Mouse (Mus musculus) neural tube, embryonic 13.5 days (tissue): ENCODE measurements around the gene Qpct. TPM values are rescaled to one million over a fixed set of nuclear protein-coding genes. Genes with fewer than 3 reads are reported as not detected.

Experiments used
- ATAC-seq: fragments of 200-750 bp; cut with Nextera tagmentation; 2 replicates; pipeline ENCODE4 v1.8.0; 2017; ENCODE audit warnings: low read depth, mild to moderate bottlenecking, moderate TSS enrichment, moderate library complexity
- H3K27ac ChIP-seq: fragments of 300-500 bp; sonication (generic); replicated peaks from 2 replicates; pipeline ENCODE4 v1.5.1; 2015; ENCODE audit warnings: moderate library complexity, mild to moderate bottlenecking, inconsistent platforms
- H3K27me3 ChIP-seq: fragments of 300-500 bp; sonication (generic); 2 replicates; pipeline ENCODE4 v1.6.1; 2015; ENCODE audit warnings: mild to moderate bottlenecking, inconsistent platforms
- H3K36me3 ChIP-seq: fragments of 300-500 bp; sonication (generic); 2 replicates; pipeline ENCODE4 v1.6.1; 2015; ENCODE audit warnings: mild to moderate bottlenecking, inconsistent platforms
- H3K4me1 ChIP-seq: fragments of 300-500 bp; sonication (generic); replicated peaks from 2 replicates; pipeline ENCODE4 v1.6.1; 2015; ENCODE audit warnings: inconsistent platforms
- H3K4me2 ChIP-seq: fragments of 300-500 bp; sonication (generic); 2 replicates; pipeline ENCODE4 v1.6.1; 2015; ENCODE audit warnings: inconsistent platforms, mild to moderate bottlenecking, moderate library complexity
- H3K4me3 ChIP-seq: fragments of 300-500 bp; sonication (generic); 2 replicates; pipeline ENCODE4 v1.5.1; 2015; ENCODE audit warnings: mild to moderate bottlenecking, inconsistent platforms
- H3K9ac ChIP-seq: fragments of 300-500 bp; sonication (generic); 2 replicates; pipeline ENCODE4 v1.6.1; 2015; ENCODE audit warnings: moderate library complexity, mild to moderate bottlenecking, inconsistent platforms
- H3K9me3 ChIP-seq: fragments of 300-500 bp; sonication (generic); 2 replicates; pipeline ENCODE4 v1.6.1; 2016; ENCODE audit warnings: inconsistent platforms
- WGBS: fragments of 180-500 bp; shearing (Covaris S2); methylation state at CpG from one replicate; pipeline ENCODE4 v1.1.7; 2015; 5-methylcytosine and 5-hydroxymethylcytosine counted together
- polyA plus RNA-seq: library from polyadenylated mRNA; unstranded; fragments of >200 nt; fragmentation: Nextera tagmentation; extraction: Ambion mirVana; gene quantifications from 2 replicates; pipeline ENCODE4 v1.2.1, GENCODE M21; 2015

Qpct gene
- polyA plus RNA-seq, 1 experiment from 2014 or later = 12.5 TPM

DNA sequence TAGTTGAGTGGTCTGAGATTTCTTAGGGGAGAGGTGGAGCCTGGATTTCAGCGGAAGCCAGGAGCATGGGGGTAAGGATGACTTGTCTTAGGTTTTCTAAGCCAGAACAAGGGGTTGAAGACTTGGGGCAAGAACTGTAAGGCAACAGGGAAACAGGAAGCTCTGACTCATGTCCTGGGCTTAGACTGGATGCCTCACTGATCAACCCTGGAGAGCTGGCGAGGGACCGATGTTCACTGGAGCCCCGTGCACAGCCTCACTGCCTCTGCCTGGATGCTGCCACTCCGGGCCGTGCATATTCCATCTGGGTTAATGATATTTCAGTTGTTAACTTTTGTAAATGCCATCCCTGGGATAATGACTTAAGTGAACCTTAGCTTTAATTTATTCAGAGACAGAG is 84.1 kb downstream of the Qpct start:
- Histone ChIP-seq H3K4me2 (no peak overlapping the region), H3K9ac (no peak overlapping the region)
- ATAC-seq = no peak

DNA sequence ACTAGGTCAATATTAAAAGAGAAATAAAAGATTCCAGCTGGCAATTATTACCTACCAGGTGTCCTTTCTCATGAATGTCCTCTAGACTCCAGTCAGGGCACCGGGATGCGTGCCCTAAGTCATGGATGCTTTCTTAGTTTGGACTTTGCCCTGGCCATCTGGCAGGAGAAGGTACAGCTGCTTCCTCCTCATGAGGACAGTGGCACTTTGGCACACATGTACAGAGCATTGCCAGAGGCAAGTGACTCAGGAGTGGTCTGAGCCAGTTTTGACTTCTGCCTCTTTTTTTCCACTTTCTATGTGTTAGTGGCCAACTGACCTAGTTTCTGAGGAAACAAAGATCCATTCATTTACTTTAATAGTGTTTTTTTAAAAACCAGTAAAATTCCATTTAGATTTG is 84.7 kb downstream of the Qpct start:
- H3K4me1 ChIP-seq = 0 out of 2 replicates have a peak, but pooled peaks cover 3% of the 10 kb centered on the region

More for the DNA sequence above, 84.1 kb downstream of the Qpct start:
- 90% methylated on average over 6 of the region's 6 CpGs for WGBS
- Histone ChIP-seq H3K27me3 (no peaks in the 10 kb centered on the region), H3K4me3 (no peak overlapping the region), H3K4me1 (0 out of 2 replicates have a peak, but pooled peaks cover 3% of the 10 kb centered on the region), H3K27ac (no peak overlapping the region), H3K9me3 (no peaks in the 10 kb centered on the region), H3K36me3 (no peaks in the 10 kb centered on the region)

More for the DNA sequence above, 84.7 kb downstream of the Qpct start:
- no peak overlapping the region for H3K4me2 ChIP-seq
- H3K9ac ChIP-seq = no peak overlapping the region
- ATAC-seq = no peak
- no peaks in the 10 kb centered on the region for H3K36me3 ChIP-seq
- H3K9me3 ChIP-seq = no peaks in the 10 kb centered on the region
- WGBS = 92% methylated on average over 2 of the region's 2 CpGs
- H3K4me3 ChIP-seq = no peak overlapping the region
- no peaks in the 10 kb centered on the region for H3K27me3 ChIP-seq
- H3K27ac ChIP-seq = no peak overlapping the region

Other genes with a start within 250 kb of the Qpct start
- 20.4 and 21.4 TPM in 2 replicates for gene Heatr5b, start 216.5 kb upstream of the Qpct start, polyA plus RNA-seq
- 54.6 and 66.2 TPM in 2 replicates for gene Gpatch11, start 216.3 kb upstream of the Qpct start, polyA plus RNA-seq
- 2.4 and 3.4 TPM in 2 replicates for gene Eif2ak2, start 169.3 kb upstream of the Qpct start, polyA plus RNA-seq
- 0.26 TPM in 1 of 2 replicates, not detected in the other for gene Sult6b1, start 144.9 kb upstream of the Qpct start, polyA plus RNA-seq
- gene Cebpzos, start 135.4 kb upstream of the Qpct start, polyA plus RNA-seq = 129 and 134 TPM in 2 replicates
- 52.0 and 55.8 TPM in 2 replicates for gene Cebpz, start 114.8 kb upstream of the Qpct start, polyA plus RNA-seq
- 59.8 and 64.7 TPM in 2 replicates for gene Ndufaf7, start 114.8 kb upstream of the Qpct start, polyA plus RNA-seq
- 16.8 and 19.9 TPM in 2 replicates for gene Prkd3, start 31.1 kb upstream of the Qpct start, polyA plus RNA-seq